Mouse (Mus musculus): ENCODE data around the gene Gapdh. TPM values are rescaled to one million over a fixed set of nuclear protein-coding genes. Genes with fewer than 3 reads are reported as not detected.

The Gapdh gene
- polyA plus RNA-seq, 1 experiment from 2014 or later, result 1,443 TPM

DNA sequence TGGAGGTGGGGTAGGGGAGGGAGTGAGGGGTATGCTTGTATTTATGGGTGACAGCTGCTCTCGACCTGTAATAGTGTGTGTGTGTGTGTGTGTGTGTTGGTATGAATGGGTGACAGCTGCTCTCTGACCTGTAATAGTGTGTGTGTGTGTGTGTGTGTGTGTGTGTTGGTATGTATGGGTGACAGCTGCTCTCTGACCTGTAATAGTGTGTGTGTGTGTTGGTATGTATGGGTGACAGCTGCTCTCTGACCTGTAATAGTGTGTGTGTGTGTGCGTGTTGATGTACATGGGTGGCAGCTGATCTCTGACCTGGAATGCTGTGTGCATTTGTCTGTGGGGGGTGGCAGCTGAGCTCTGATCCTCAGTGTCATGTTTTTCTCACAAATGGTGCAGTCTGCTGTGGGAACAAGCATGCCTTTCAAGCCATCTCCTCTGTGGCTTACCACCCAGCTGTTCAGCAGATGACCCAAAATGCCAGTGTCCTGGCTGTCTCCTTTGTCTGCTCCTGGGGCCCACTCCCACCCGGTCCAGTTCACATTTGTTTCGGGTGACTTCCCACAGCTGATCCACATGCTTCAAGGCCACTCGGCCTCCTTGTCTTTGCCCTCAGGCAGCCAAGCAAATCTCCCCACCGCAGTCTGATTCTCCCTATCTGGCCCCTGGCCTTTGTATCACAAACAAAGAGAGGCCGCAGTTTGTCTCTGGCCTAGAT lies 9.2 kb downstream of the Gapdh start:
- H3K9me3 ChIP-seq (replicated peaks; ENCODE audit: control insufficient read depth, low read length, poor library complexity, severe bottlenecking), result no peaks in the 10 kb centered on the region
- H3K27me3 ChIP-seq (ENCODE audit: control insufficient read depth, insufficient read depth, low read depth, low read length), result no peaks in the 10 kb centered on the region
- H3K4me3 ChIP-seq (ENCODE audit: low read depth, low read length), result no peak overlapping the region
- H3K36me3 ChIP-seq (ENCODE audit: control insufficient read depth, insufficient read depth, low read length), result peaks cover 30% of the 10 kb centered on the region
- no peak overlapping the region for H3K9ac ChIP-seq (ENCODE audit: low read depth, low read length)
- ATAC-seq, result no peak
- no peaks in the 10 kb centered on the region for H3K4me1 ChIP-seq (ENCODE audit: control insufficient read depth, insufficient read depth, low read length)
- no peak overlapping the region for H3K4me2 ChIP-seq (ENCODE audit: low read length)
- no peak overlapping the region for H3K27ac ChIP-seq (ENCODE audit: low read length)
- WGBS, result 15% methylated on average over 7 of the region's 7 CpGs

DNA sequence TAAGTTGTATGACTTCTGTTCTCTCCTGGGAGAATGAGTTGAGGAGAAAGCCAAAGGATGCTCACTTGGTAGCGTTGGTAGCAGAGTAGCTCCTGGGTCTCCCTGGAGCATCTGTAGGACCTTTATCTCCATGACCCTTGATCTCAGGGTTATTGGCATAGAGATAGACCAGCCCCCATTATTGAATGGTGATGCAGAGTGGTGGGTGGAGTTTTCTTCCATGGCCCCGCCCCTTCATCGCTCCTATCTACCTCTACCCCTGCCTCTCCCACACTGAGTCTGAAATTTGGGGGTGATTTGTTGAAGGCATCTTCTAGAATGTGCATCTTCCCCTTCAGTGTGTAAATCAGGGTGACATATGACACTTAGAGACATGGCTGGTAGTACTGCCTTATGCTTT lies 9.8 kb downstream of the Gapdh start:
- Histone ChIP-seq H3K9ac (ENCODE audit: low read depth, low read length) (no peak overlapping the region), H3K4me3 (ENCODE audit: low read depth, low read length) (no peak overlapping the region), H3K27ac (ENCODE audit: low read length) (no peak overlapping the region), H3K4me1 (ENCODE audit: control insufficient read depth, insufficient read depth, low read length) (no peaks in the 10 kb centered on the region), H3K9me3 (replicated peaks; ENCODE audit: control insufficient read depth, low read length, poor library complexity, severe bottlenecking) (no peaks in the 10 kb centered on the region), H3K36me3 (ENCODE audit: control insufficient read depth, insufficient read depth, low read length) (peaks cover 33% of the 10 kb centered on the region), H3K27me3 (ENCODE audit: control insufficient read depth, insufficient read depth, low read depth, low read length) (no peaks in the 10 kb centered on the region), H3K4me2 (ENCODE audit: low read length) (no peak overlapping the region)
- ATAC-seq, result no peak
- WGBS, result 78% methylated on average over 3 of the region's 3 CpGs

DNA sequence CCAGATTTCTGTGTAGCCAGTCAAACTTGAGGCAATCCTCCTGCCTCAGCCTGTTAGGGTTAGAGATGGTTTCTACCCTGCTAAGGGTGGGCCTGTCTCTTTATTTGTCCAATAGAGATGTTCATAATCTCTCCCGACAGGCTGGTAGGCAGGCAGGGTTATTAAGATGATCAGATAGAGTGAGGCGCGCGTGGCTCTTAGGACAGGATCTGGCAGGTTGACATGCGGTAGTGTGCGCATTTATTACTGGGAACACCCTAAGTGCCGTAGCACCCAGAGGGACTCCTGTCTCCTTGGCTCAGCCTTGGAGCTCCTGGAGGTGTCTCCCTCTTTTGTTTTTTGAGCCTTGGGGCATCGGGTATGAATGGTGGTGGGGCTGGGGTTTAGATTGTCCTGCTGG lies 11.0 kb downstream of the Gapdh start:
- 83% methylated on average over 8 of the region's 8 CpGs for WGBS
- no peaks in the 10 kb centered on the region for H3K9me3 ChIP-seq (replicated peaks; ENCODE audit: control insufficient read depth, low read length, poor library complexity, severe bottlenecking)
- no peak overlapping the region for H3K4me2 ChIP-seq (ENCODE audit: low read length)
- ATAC-seq, result no peak
- H3K4me1 ChIP-seq (ENCODE audit: control insufficient read depth, insufficient read depth, low read length), result no peaks in the 10 kb centered on the region
- no peak overlapping the region for H3K27ac ChIP-seq (ENCODE audit: low read length)
- peaks cover 23% of the 10 kb centered on the region for H3K36me3 ChIP-seq (ENCODE audit: control insufficient read depth, insufficient read depth, low read length)
- no peaks in the 10 kb centered on the region for H3K27me3 ChIP-seq (ENCODE audit: control insufficient read depth, insufficient read depth, low read depth, low read length)
- H3K9ac ChIP-seq (ENCODE audit: low read depth, low read length), result no peak overlapping the region
- H3K4me3 ChIP-seq (ENCODE audit: low read depth, low read length), result no peak overlapping the region

DNA sequence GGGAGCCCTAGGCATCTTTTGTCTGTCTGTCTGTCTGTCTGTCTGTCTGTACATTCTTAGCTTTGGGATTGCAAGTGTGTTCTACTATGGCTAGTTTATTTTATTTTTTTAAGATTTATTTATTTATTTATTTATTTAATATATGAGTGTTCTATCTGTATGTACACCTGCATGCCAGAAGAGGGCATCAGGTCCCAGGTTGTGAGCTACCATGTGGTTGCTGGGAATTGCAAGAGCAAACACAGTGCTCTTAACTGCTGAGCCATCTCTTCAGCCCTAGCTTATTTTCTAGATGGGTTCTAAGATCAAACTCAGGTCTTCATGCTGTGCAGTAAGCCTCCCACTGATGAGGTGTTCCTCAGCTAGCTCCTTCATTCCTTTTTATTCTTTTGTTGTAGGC lies 11.7 kb downstream of the Gapdh start:
- H3K4me1 ChIP-seq (ENCODE audit: control insufficient read depth, insufficient read depth, low read length), result no peaks in the 10 kb centered on the region
- peak; percentile 37; the same call in 1 of the 2 replicates for ATAC-seq
- H3K4me2 ChIP-seq (ENCODE audit: low read length), result no peak overlapping the region
- no peak overlapping the region for H3K9ac ChIP-seq (ENCODE audit: low read depth, low read length)
- peaks cover 21% of the 10 kb centered on the region for H3K36me3 ChIP-seq (ENCODE audit: control insufficient read depth, insufficient read depth, low read length)
- no peaks in the 10 kb centered on the region for H3K27me3 ChIP-seq (ENCODE audit: control insufficient read depth, insufficient read depth, low read depth, low read length)
- no peaks in the 10 kb centered on the region for H3K9me3 ChIP-seq (replicated peaks; ENCODE audit: control insufficient read depth, low read length, poor library complexity, severe bottlenecking)
- H3K27ac ChIP-seq (ENCODE audit: low read length), result no peak overlapping the region
- no peak overlapping the region for H3K4me3 ChIP-seq (ENCODE audit: low read depth, low read length)

DNA sequence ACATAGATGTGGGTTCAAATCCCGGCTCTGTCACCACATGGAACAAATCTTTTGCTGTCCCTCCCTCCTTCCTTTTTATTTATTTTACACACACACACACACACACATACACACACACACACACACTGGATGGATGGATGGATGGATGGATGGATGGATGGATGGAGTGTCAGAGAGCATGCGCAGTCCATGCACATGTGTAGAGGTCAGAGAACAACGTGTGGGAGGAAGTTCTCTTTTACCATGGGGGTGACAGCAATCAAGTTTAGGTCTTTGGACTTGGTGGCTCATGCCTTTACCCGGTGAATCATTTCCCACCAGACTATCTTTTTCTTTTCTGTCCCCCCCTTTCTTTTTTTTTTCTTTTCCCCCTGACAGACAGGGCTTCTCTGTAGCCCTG lies 12.6 kb downstream of the Gapdh start:
- peaks cover 21% of the 10 kb centered on the region for H3K36me3 ChIP-seq (ENCODE audit: control insufficient read depth, insufficient read depth, low read length)
- H3K27me3 ChIP-seq (ENCODE audit: control insufficient read depth, insufficient read depth, low read depth, low read length), result no peaks in the 10 kb centered on the region
- no peak overlapping the region for H3K4me3 ChIP-seq (ENCODE audit: low read depth, low read length)
- H3K4me2 ChIP-seq (ENCODE audit: low read length), result no peak overlapping the region
- H3K9ac ChIP-seq (ENCODE audit: low read depth, low read length), result no peak overlapping the region
- H3K9me3 ChIP-seq (replicated peaks; ENCODE audit: control insufficient read depth, low read length, poor library complexity, severe bottlenecking), result no peaks in the 10 kb centered on the region
- WGBS, result 93% methylated on average over 4 of the region's 4 CpGs
- ATAC-seq, result no peak
- peaks cover under 1% of the 10 kb centered on the region; the same call in 1 of the 2 replicates for H3K4me1 ChIP-seq (ENCODE audit: control insufficient read depth, insufficient read depth, low read length)
- no peak overlapping the region for H3K27ac ChIP-seq (ENCODE audit: low read length)

DNA sequence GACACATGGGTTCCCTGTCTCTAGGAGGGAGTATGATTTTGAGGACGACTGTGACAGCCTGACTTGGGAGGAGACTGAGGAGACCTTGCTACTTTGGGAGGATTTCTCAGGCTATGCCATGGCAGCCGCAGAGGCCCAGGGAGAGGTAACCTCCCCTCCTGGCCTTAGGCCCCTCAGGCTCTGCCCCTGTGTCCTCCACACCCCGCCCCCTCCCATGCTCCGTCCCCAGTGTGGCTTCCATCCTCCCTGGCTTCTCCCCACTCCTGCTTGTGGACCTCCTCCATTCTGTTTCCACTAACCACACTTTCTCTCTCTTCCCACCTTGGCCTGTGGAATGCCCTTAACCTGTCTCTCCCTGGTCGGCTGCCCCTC lies 13.3 kb downstream of the Gapdh start:
- peaks cover 21% of the 10 kb centered on the region for H3K36me3 ChIP-seq (ENCODE audit: control insufficient read depth, insufficient read depth, low read length)

DNA sequence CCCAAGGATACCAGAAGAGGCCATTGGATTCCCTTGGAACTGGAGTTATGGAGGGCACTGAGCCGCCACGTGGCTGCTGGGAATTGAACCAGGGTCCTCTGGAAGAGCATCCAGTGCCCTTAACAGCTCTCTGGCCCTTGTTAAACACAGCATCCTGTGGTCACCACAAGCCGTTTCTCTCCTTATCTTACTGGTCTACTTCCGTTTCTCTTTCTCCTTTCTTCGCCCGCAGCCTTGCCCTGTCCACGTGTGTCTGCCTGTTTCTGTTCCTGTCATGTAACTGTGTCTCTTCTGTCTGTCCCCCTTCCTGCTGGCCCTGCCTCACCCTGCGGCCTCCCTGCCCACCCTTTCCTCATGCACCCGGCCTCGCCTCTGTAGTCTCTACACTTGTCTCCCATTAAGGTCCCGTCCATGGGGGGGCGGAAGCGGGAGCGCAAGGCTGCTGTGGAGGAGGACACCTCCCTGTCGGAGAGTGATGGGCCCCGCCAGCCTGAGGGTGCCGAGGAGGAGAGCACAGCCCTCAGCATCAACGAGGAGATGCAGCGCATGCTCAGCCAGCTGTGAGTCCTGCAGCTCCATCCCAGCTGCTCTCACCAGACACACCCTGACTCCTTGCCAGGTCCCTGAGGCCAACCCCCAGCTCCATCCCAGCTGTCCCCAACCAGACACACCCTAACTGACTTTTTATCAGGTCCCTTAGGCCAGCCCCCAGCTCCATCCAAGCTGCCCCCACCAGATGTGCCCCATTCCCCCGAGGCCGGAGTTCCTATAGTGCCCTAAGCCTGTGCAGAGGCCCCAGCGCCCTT lies 13.9 kb downstream of the Gapdh start:
- no peak overlapping the region for H3K4me3 ChIP-seq (ENCODE audit: low read depth, low read length)
- H3K9me3 ChIP-seq (replicated peaks; ENCODE audit: control insufficient read depth, low read length, poor library complexity, severe bottlenecking), result no peaks in the 10 kb centered on the region
- H3K9ac ChIP-seq (ENCODE audit: low read depth, low read length), result no peak overlapping the region
- H3K4me1 ChIP-seq (ENCODE audit: control insufficient read depth, insufficient read depth, low read length), result peaks cover 14% of the 10 kb centered on the region
- no peak overlapping the region for H3K27ac ChIP-seq (ENCODE audit: low read length)
- ATAC-seq, result no peak
- no peaks in the 10 kb centered on the region for H3K27me3 ChIP-seq (ENCODE audit: control insufficient read depth, insufficient read depth, low read depth, low read length)
- no peak overlapping the region for H3K4me2 ChIP-seq (ENCODE audit: low read length)
- H3K36me3 ChIP-seq (ENCODE audit: control insufficient read depth, insufficient read depth, low read length), result peaks cover 21% of the 10 kb centered on the region
- 83% methylated on average over 22 of the region's 22 CpGs for WGBS

More for the DNA sequence above, 13.3 kb downstream of the Gapdh start:
- Histone ChIP-seq H3K9ac (ENCODE audit: low read depth, low read length) (no peak overlapping the region), H3K27ac (ENCODE audit: low read length) (no peak overlapping the region), H3K4me1 (ENCODE audit: control insufficient read depth, insufficient read depth, low read length) (peaks cover 8% of the 10 kb centered on the region), H3K9me3 (replicated peaks; ENCODE audit: control insufficient read depth, low read length, poor library complexity, severe bottlenecking) (no peaks in the 10 kb centered on the region), H3K4me3 (ENCODE audit: low read depth, low read length) (no peak overlapping the region), H3K27me3 (ENCODE audit: control insufficient read depth, insufficient read depth, low read depth, low read length) (no peaks in the 10 kb centered on the region), H3K4me2 (ENCODE audit: low read length) (no peak overlapping the region)
- no peak for ATAC-seq
- 87% methylated on average over 5 of the region's 5 CpGs for WGBS

DNA sequence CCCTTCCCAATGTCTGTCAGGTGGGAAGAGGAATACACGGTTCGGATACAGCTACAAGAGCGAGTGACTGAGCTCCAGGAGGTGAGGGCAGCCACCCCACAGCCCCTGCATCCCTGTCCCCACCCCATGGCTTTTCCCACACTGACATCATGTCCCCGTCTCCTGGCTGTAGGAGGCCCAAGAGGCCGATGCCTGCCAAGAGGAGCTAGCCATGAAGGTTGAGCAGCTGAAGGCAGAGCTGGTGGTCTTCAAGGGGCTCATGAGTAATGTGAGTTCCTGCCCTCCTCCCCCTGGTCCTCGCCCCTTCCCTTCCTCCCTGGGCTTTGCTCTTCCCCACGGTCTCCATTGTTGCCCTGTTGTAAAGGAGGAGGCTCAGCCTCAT lies 16.7 kb downstream of the Gapdh start:
- H3K4me3 ChIP-seq (ENCODE audit: low read depth, low read length), result no peak overlapping the region
- WGBS, result 78% methylated on average over 7 of the region's 7 CpGs
- no peak overlapping the region for H3K4me2 ChIP-seq (ENCODE audit: low read length)
- no peaks in the 10 kb centered on the region for H3K9me3 ChIP-seq (replicated peaks; ENCODE audit: control insufficient read depth, low read length, poor library complexity, severe bottlenecking)
- peaks cover 21% of the 10 kb centered on the region for H3K36me3 ChIP-seq (ENCODE audit: control insufficient read depth, insufficient read depth, low read length)
- no peaks in the 10 kb centered on the region for H3K27me3 ChIP-seq (ENCODE audit: control insufficient read depth, insufficient read depth, low read depth, low read length)
- no peak for ATAC-seq
- no peak overlapping the region for H3K27ac ChIP-seq (ENCODE audit: low read length)
- H3K9ac ChIP-seq (ENCODE audit: low read depth, low read length), result no peak overlapping the region
- H3K4me1 ChIP-seq (ENCODE audit: control insufficient read depth, insufficient read depth, low read length), result peaks cover 35% of the 10 kb centered on the region

DNA sequence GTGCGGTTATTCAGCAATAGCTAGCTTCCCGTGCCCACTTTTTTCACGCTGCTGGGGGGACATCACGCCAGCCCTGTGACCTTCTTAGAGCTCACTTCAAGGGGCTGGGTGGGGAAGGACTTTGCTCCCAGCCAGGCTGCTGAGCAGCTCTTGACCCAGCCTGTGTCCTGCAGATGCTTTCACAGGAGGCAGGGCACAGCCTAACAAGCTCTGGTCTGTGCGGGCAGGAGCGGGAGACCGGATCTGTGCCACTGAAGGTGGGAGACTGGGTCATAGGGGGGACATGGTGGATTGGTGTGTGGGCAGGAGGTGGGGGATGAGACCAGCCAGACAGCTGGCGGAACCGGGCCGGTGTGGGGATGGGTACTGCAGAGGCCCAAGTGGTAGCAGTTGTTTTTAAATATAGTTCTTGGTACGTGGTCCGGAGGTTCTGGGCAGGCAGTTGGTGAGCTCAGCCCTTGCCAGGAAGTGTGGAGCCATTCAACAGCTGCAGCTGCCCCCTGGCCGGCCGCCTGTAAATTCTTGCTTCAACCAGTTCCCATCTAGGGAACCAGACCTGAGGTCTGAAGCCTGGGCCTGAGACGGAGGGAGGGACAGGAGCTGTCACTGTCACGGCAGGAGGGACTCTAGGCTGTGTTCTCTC lies 17.2 kb downstream of the Gapdh start:
- ATAC-seq, result no peak
- Histone ChIP-seq H3K27me3 (ENCODE audit: control insufficient read depth, insufficient read depth, low read depth, low read length) (no peaks in the 10 kb centered on the region), H3K36me3 (ENCODE audit: control insufficient read depth, insufficient read depth, low read length) (peaks cover 21% of the 10 kb centered on the region), H3K4me2 (ENCODE audit: low read length) (no peak overlapping the region; the same call in 1 of the 2 replicates), H3K9me3 (replicated peaks; ENCODE audit: control insufficient read depth, low read length, poor library complexity, severe bottlenecking) (no peaks in the 10 kb centered on the region), H3K4me3 (ENCODE audit: low read depth, low read length) (no peak overlapping the region), H3K27ac (ENCODE audit: low read length) (no peak overlapping the region), H3K9ac (ENCODE audit: low read depth, low read length) (0 out of 2 replicates have a peak overlapping the region, but pooled peaks have one; percentile 23), H3K4me1 (ENCODE audit: control insufficient read depth, insufficient read depth, low read length) (peaks cover 38% of the 10 kb centered on the region)
- WGBS, result 82% methylated on average over 16 of the region's 16 CpGs
